Mouse (Mus musculus): ENCODE measurements around the gene Olfr393. TPM values are rescaled to one million over a fixed set of nuclear protein-coding genes. Genes with fewer than 3 reads are reported as not detected.

Gene Olfr393
- polyA plus RNA-seq (2017; shearing (Covaris generic)), result not detected

GRCm38 (mm10) chr11:73851354-73851753 lies at the start of gene Olfr393:
Gene Olfr393, minus strand, starts transcription at chr11:73851454.

GRCm38 (mm10) chr11:73890671-73891070 lies 39.4 kb upstream of the Olfr393 start, which contains the start of gene Olfr394:
Gene Olfr394, minus strand, starts transcription at chr11:73890771.

GRCm38 (mm10) chr11:73816949-73817348 lies 34.3 kb downstream of the Olfr393 start, which contains the start of gene Olfr392:
Gene Olfr392, minus strand, starts transcription at chr11:73817049.

GRCm38 (mm10) chr11:73802952-73803351 lies 48.3 kb downstream of the Olfr393 start, which contains the start of gene Olfr391-ps:
Gene Olfr391-ps, minus strand, starts transcription at chr11:73803052.

Other genes with a start within 250 kb of the Olfr393 start
- gene Zfp735, start 162.7 kb downstream of the Olfr393 start, polyA plus RNA-seq (2017; shearing (Covaris generic)), result not detected
- gene Olfr389, start 70.7 kb downstream of the Olfr393 start, polyA plus RNA-seq (2017; shearing (Covaris generic)), result not detected
- not detected for gene Olfr390, start 68.5 kb downstream of the Olfr393 start, polyA plus RNA-seq (2017; shearing (Covaris generic))
- gene Olfr391-ps, start 48.4 kb downstream of the Olfr393 start, polyA plus RNA-seq (2017; shearing (Covaris generic)), result not detected
- gene Olfr392, start 34.4 kb downstream of the Olfr393 start, polyA plus RNA-seq (2017; shearing (Covaris generic)), result not detected
- gene Olfr394, start 39.3 kb upstream of the Olfr393 start, polyA plus RNA-seq (2017; shearing (Covaris generic)), result not detected
- not detected for gene Olfr395, start 57.8 kb upstream of the Olfr393 start, polyA plus RNA-seq (2017; shearing (Covaris generic))
- gene Olfr23, start 85.2 kb upstream of the Olfr393 start, polyA plus RNA-seq (2017; shearing (Covaris generic)), result not detected
- gene Olfr397, start 109.4 kb upstream of the Olfr393 start, polyA plus RNA-seq (2017; shearing (Covaris generic)), result not detected
- 0.06 TPM for gene Olfr398, start 139.0 kb upstream of the Olfr393 start, polyA plus RNA-seq (2017; shearing (Covaris generic))
- not detected for gene Olfr139, start 205.1 kb upstream of the Olfr393 start, polyA plus RNA-seq (2017; shearing (Covaris generic))
- not detected for gene Olfr399, start 205.2 kb upstream of the Olfr393 start, polyA plus RNA-seq (2017; shearing (Covaris generic))
- gene Zfp616, start 218.5 kb upstream of the Olfr393 start, polyA plus RNA-seq (2017; shearing (Covaris generic)), result not detected